Mouse (Mus musculus) frontal cortex, adult 2 months (tissue): ENCODE data around the gene Dst. TPM values are rescaled to one million over a fixed set of nuclear protein-coding genes. Genes with fewer than 3 reads are reported as not detected.
"Not testable (repeated sequence)": the region's sequence is repeated elsewhere in the genome, so short reads cannot be mapped to it uniquely, and the experiment has no call there.

Experiments
- DNase-seq, 2 experiments: peaks; one replicate each; pipeline ENCODE4 v3.0.0; 2022; ENCODE audit warnings: low spot score in 1 of 2; ENCODE audit errors: extremely low spot score in 1 of 2
- polyA plus RNA-seq: library from polyadenylated mRNA; depleted of rRNA; stranded (reverse); fragments of >200 nt; gene quantifications from 2 replicates; pipeline ENCODE4 v1.2.3, GENCODE M21; 2012

The Dst gene
- polyA plus RNA-seq, 1 experiment = 80.9 TPM

GRCm38 (mm10) chr1:34056658-34057057 is 148.6 kb downstream of the Dst start:
- DNase-seq = no peak

GRCm38 (mm10) chr1:34059231-34059630 is 151.2 kb downstream of the Dst start:
- DNase-seq = no peak

- DNase-seq = no peak
Measured at GRCm38 (mm10) chr1:34060446-34060845, 152.4 kb downstream of the Dst start.

- peak; percentile 63 to 85 for DNase-seq
Measured at GRCm38 (mm10) chr1:34061078-34061477, 153.1 kb downstream of the Dst start.

- DNase-seq = no peak
Measured at GRCm38 (mm10) chr1:34061860-34062259, 153.8 kb downstream of the Dst start.

GRCm38 (mm10) chr1:34063943-34064342 is 155.9 kb downstream of the Dst start:
- no peak for DNase-seq

- DNase-seq = no peak
Measured at GRCm38 (mm10) chr1:34065551-34066048, 157.6 kb downstream of the Dst start.

- not testable (repeated sequence) for DNase-seq
Measured at GRCm38 (mm10) chr1:34066401-34066800, 158.4 kb downstream of the Dst start.

- DNase-seq = no peak
Measured at GRCm38 (mm10) chr1:34068341-34068740, 160.3 kb downstream of the Dst start.

GRCm38 (mm10) chr1:34069514-34070290 is 161.7 kb downstream of the Dst start:
- DNase-seq = no peak

GRCm38 (mm10) chr1:34070474-34070873 is 162.4 kb downstream of the Dst start:
- no peak for DNase-seq

- no peak for DNase-seq
Measured at GRCm38 (mm10) chr1:34070991-34071639, 163.1 kb downstream of the Dst start.

GRCm38 (mm10) chr1:34072262-34072661 is 164.2 kb downstream of the Dst start:
- DNase-seq = no peak

GRCm38 (mm10) chr1:34073436-34074169 is 165.6 kb downstream of the Dst start:
- DNase-seq = no peak

GRCm38 (mm10) chr1:34074245-34075187 is 166.5 kb downstream of the Dst start:
- DNase-seq = no peak

GRCm38 (mm10) chr1:34076701-34077421 is 168.8 kb downstream of the Dst start:
- no peak for DNase-seq

GRCm38 (mm10) chr1:34077422-34077790 is 169.4 kb downstream of the Dst start:
- DNase-seq = no peak

GRCm38 (mm10) chr1:34077941-34078340 is 169.9 kb downstream of the Dst start:
- no peak for DNase-seq

- DNase-seq = no peak
Measured at GRCm38 (mm10) chr1:34089011-34089410, 181.0 kb downstream of the Dst start.

- no peak for DNase-seq
Measured at GRCm38 (mm10) chr1:34090700-34091099, 182.7 kb downstream of the Dst start.
